Mouse (Mus musculus): ENCODE results near the gene Rprml.

GRCm38 (mm10) chr11:103663119-103663518 is 13.7 kb downstream of the Rprml start:
- TF ChIP-seq USF1 (IDR thresholded peaks at IDR 0.05; ENCODE audit: low read depth, low read length), result no peak
- no peak for TF ChIP-seq EP300 (IDR thresholded peaks at IDR 0.05; ENCODE audit: low read depth in 1 of 2, low read length in 2 of 2)

Measured in MEL (cell line).